Mouse (Mus musculus): Measurements from ENCODE around the gene Tgfbr1.

GRCm38 (mm10) chr4:47440951-47441350, 87.9 kb downstream of the Tgfbr1 start:
- no peak for TF ChIP-seq EP300 (IDR thresholded peaks at IDR 0.05; ENCODE audit: insufficient read depth, low read depth, low read length)
- no peak for TF ChIP-seq CTCF (IDR thresholded peaks at IDR 0.05; ENCODE audit: low read depth, low read length)
- no peak for TF ChIP-seq POLR2A (IDR thresholded peaks at IDR 0.05; ENCODE audit: insufficient read depth, low read length)
